Comparison of ENCODE assay signal across 8 mouse cellular contexts in genomic region chr8:122642071-122642470, GRCm38 (mm10). TPM values are rescaled to one million over a fixed set of nuclear protein-coding genes. Genes with fewer than 3 reads are reported as not detected.
DNase-seq lines count a peak whose midpoint lies in the region; ATAC-seq lines count a peak whose summit lies in the region.

No protein-coding gene starts in this region.

- DNase-seq in left cerebral cortex, adult 8-10 months (ENCODE audit: low spot score in 2 of 2), result peak; percentile 36 to 52
- DNase-seq in left cerebral cortex, adult 11 months (ENCODE audit: low spot score), result no peak
- DNase-seq in adrenal gland, postnatal 25 days, result peak; percentile 81
- DNase-seq in heart, postnatal 14 days, result peak; percentile 51 to 67
- DNase-seq in right cerebral cortex, adult 2 months (ENCODE audit: low spot score in 2 of 2), result peak; percentile 70 to 75
- DNase-seq in urinary bladder, postnatal 10 days (ENCODE audit: low spot score), result no peak

- no peak for ATAC-seq in erythroid progenitor cell, adult 5-6 weeks (replicated peaks; ENCODE audit: low FRiP score, poor library complexity, severe bottlenecking)
- no peak for ATAC-seq in megakaryocyte-erythroid progenitor cell, adult 5-6 weeks (replicated peaks; ENCODE audit: low FRiP score, low TSS enrichment, poor library complexity, severe bottlenecking)

- intact Hi-C loops in heart, postnatal 14 days (cut with DNase I), result no loop called here

RNA-seq across cellular contexts. Expression of gene Pabpn1l, which starts 19.5 kb away (rescaled TPM):
- total RNA-seq in left cerebral cortex, adult 8-10 months (2022), result not detected
- total RNA-seq in adrenal gland, postnatal 25 days (2021), result not detected in 2 replicates
- total RNA-seq in heart, postnatal 14 days (2021), result under 1 TPM in 1 of 2 experiments, not detected in 1; 0.20 TPM
- not detected in 2 replicates for total RNA-seq in erythroid progenitor cell, adult 5-6 weeks (2015; ENCODE audit: low replicate concordance)
- total RNA-seq in erythroid progenitor cell, adult 5-6 weeks (2017; ENCODE audit: low replicate concordance), result not detected in 2 replicates
- not detected in 2 replicates for total RNA-seq in megakaryocyte-erythroid progenitor cell, adult 5-6 weeks (2014; fragmentation: Nextera tagmentation)
- total RNA-seq in megakaryocyte-erythroid progenitor cell, adult 5-6 weeks (2017), result not detected in 2 replicates

RNA-seq across cellular contexts. Expression of gene Trappc2l, which starts 30.6 kb away (rescaled TPM):
- 10 to 100 TPM; 73.8 to 84.5 (median 76.0) TPM for total RNA-seq in left cerebral cortex, adult 8-10 months (2022)
- 57.9 and 63.3 TPM in 2 replicates for total RNA-seq in adrenal gland, postnatal 25 days (2021)
- 10 to 100 TPM; 45.9 to 57.2 TPM for total RNA-seq in heart, postnatal 14 days (2021)
- 18.0 and 43.2 TPM in 2 replicates for total RNA-seq in erythroid progenitor cell, adult 5-6 weeks (2015; ENCODE audit: low replicate concordance)
- 1.8 and 5.9 TPM in 2 replicates for total RNA-seq in erythroid progenitor cell, adult 5-6 weeks (2017; ENCODE audit: low replicate concordance)
- total RNA-seq in megakaryocyte-erythroid progenitor cell, adult 5-6 weeks (2014; fragmentation: Nextera tagmentation), result 24.4 and 27.7 TPM in 2 replicates
- total RNA-seq in megakaryocyte-erythroid progenitor cell, adult 5-6 weeks (2017), result 10.2 and 19.6 TPM in 2 replicates

RNA-seq across cellular contexts. Expression of gene Galns, which starts 30.8 kb away (rescaled TPM):
- 10 to 100 TPM in 3 of 4 experiments, 1 to 10 TPM in 1; 9.3 to 11.5 (median 10.9) TPM for total RNA-seq in left cerebral cortex, adult 8-10 months (2022)
- 6.2 and 7.3 TPM in 2 replicates for total RNA-seq in adrenal gland, postnatal 25 days (2021)
- total RNA-seq in heart, postnatal 14 days (2021), result 1 to 10 TPM; 3.5 to 4.1 TPM
- 4.6 and 24.5 TPM in 2 replicates for total RNA-seq in erythroid progenitor cell, adult 5-6 weeks (2015; ENCODE audit: low replicate concordance)
- total RNA-seq in erythroid progenitor cell, adult 5-6 weeks (2017; ENCODE audit: low replicate concordance), result 4.2 and 5.0 TPM in 2 replicates
- total RNA-seq in megakaryocyte-erythroid progenitor cell, adult 5-6 weeks (2014; fragmentation: Nextera tagmentation), result 21.7 and 31.5 TPM in 2 replicates
- total RNA-seq in megakaryocyte-erythroid progenitor cell, adult 5-6 weeks (2017), result 3.8 and 8.2 TPM in 2 replicates

RNA-seq across cellular contexts. Expression of gene Cbfa2t3, which starts 56.8 kb away (rescaled TPM):
- total RNA-seq in left cerebral cortex, adult 8-10 months (2022), result 10 to 100 TPM; 21.6 to 26.5 (median 24.1) TPM
- 12.2 and 14.1 TPM in 2 replicates for total RNA-seq in adrenal gland, postnatal 25 days (2021)
- total RNA-seq in heart, postnatal 14 days (2021), result 10 to 100 TPM; 22.1 to 25.3 TPM
- total RNA-seq in erythroid progenitor cell, adult 5-6 weeks (2015; ENCODE audit: low replicate concordance), result 4.0 and 16.8 TPM in 2 replicates
- 1.5 and 7.6 TPM in 2 replicates for total RNA-seq in erythroid progenitor cell, adult 5-6 weeks (2017; ENCODE audit: low replicate concordance)
- 78.3 and 79.6 TPM in 2 replicates for total RNA-seq in megakaryocyte-erythroid progenitor cell, adult 5-6 weeks (2014; fragmentation: Nextera tagmentation)
- 7.8 and 15.4 TPM in 2 replicates for total RNA-seq in megakaryocyte-erythroid progenitor cell, adult 5-6 weeks (2017)

Comparison
In these comparisons a context has a peak if more than half of its experiments do, and no peak if none do; other contexts are left out.
1. DNase-seq: peak in left cerebral cortex, adult 8-10 months (2 of 2), adrenal gland, postnatal 25 days (single experiment), heart, postnatal 14 days (2 of 2) and right cerebral cortex, adult 2 months (2 of 2); none in left cerebral cortex, adult 11 months (single experiment) and urinary bladder, postnatal 10 days (single experiment).